Mouse (Mus musculus): ENCODE results near the gene Znrd1.

Znrd1 gene

DNA sequence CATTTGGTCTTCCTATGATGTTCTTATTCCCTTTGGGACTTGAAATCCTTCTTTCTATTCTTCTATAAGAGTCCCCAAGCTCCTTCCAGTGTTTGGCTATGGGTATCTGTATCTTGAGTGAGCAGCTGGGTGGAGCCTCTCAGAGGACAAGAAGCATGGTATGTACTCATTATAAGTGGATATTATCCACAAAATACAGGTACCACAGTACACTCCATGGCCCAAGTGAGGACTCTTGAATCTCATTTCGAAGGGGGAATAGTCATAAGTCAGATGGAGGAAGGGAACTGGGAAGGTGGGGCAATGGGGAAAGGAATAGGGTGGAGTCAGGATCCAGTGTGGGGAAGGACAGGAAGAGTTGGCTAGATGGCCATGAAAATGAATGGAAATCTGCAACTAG, 5.3 kb downstream of the Znrd1 start:
- no peak for TF ChIP-seq POU5F1 (IDR thresholded peaks at IDR 0.05; ENCODE audit: borderline replicate concordance, low read length)
- TF ChIP-seq NANOG (IDR thresholded peaks at IDR 0.05; ENCODE audit: borderline replicate concordance, low read length) = no peak
- no peak for TF ChIP-seq CTCF (conservative IDR thresholded peaks at IDR 0.05; ENCODE audit: low read length)
- H3K4me1 ChIP-seq (replicated peaks; ENCODE audit: low read depth, low read length) = peaks cover 56% of the 10 kb centered on the region
- no peak overlapping the region for H3K4me3 ChIP-seq (replicated peaks; ENCODE audit: low read length)
- peaks cover 57% of the 10 kb centered on the region for H3K36me3 ChIP-seq (ENCODE audit: insufficient read depth, low read length)
- H3K9me3 ChIP-seq (ENCODE audit: low read length) = no peaks in the 10 kb centered on the region
- peaks cover 3% of the 10 kb centered on the region; the same call in 1 of the 2 replicates for H3K27me3 ChIP-seq (ENCODE audit: insufficient read depth, low read length)

GRCm38 (mm10) chr17:36952631-36953030, 5.7 kb downstream of the Znrd1 start:
- peaks cover 58% of the 10 kb centered on the region for H3K36me3 ChIP-seq (ENCODE audit: insufficient read depth, low read length)
- no peaks in the 10 kb centered on the region for H3K9me3 ChIP-seq (ENCODE audit: low read length)
- H3K27me3 ChIP-seq (ENCODE audit: insufficient read depth, low read length) = peaks cover 3% of the 10 kb centered on the region
- no peak overlapping the region for H3K4me3 ChIP-seq (replicated peaks; ENCODE audit: low read length)
- peaks cover 57% of the 10 kb centered on the region for H3K4me1 ChIP-seq (replicated peaks; ENCODE audit: low read depth, low read length)
- TF ChIP-seq CTCF (conservative IDR thresholded peaks at IDR 0.05; ENCODE audit: low read length) (no peak), POU5F1 (IDR thresholded peaks at IDR 0.05; ENCODE audit: borderline replicate concordance, low read length) (no peak), NANOG (IDR thresholded peaks at IDR 0.05; ENCODE audit: borderline replicate concordance, low read length) (no peak)

DNA sequence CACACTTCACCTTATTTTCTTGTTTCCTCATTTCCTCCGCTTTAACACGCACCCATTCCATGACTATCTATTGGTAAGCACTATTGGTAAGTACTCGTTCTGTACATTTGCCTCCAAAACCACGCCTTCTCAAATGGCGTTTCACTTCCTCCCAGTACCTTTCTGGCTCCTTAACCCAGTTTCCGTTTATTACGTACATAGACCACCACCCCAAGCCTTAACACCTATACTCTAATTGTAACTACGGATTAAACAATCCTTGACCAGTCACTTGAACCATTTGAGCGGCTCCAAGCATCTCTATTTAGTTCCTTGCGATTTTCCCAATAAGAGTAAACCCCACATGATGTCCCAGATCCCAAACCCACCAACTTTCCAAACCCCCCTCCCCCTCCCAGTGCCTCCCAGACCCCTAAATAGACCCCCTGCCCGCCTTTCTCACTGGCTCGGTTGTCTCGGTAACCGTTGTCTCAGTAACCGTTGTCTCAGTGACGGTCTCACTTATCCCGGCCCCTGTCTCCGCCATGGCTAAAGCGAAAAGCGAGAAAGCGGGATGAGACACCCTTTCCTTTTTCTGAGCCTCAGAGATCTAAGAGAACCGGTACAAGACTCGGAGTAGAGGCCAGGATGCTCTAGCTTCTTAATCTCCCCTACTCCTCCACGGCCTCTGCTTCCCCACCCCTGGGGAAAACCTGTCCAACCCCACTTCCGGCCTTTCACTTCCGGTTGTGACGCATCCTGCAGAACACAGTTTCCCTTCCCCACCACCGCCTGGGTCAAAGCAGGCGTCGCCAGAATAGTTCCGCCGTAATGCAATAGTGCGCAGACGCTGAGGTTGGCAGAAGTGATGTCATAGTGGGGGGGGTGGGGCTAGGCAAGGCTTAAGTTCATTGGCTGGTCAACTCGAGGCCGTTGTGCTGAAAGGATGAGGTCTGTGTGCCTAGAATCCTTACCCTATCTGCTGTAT, 7.1 kb downstream of the Znrd1 start, which contains the start of gene Ppp1r11:
TSS of gene Ppp1r11 (minus strand) at position 761 of the 967 bp plus-strand sequence.
- no peak for TF ChIP-seq POU5F1 (IDR thresholded peaks at IDR 0.05; ENCODE audit: borderline replicate concordance, low read length)
- TF ChIP-seq NANOG (IDR thresholded peaks at IDR 0.05; ENCODE audit: borderline replicate concordance, low read length) = no peak
- TF ChIP-seq CTCF (conservative IDR thresholded peaks at IDR 0.05; ENCODE audit: low read length) = no peak
- peak within 1 kb of the TSS; percentile 96 for H3K4me3 ChIP-seq (replicated peaks; ENCODE audit: low read length)
- H3K9me3 ChIP-seq (ENCODE audit: low read length) = no peaks in the 10 kb centered on the region
- peaks cover 51% of the 10 kb centered on the region for H3K36me3 ChIP-seq (ENCODE audit: insufficient read depth, low read length)
- H3K27me3 ChIP-seq (ENCODE audit: insufficient read depth, low read length) = peaks cover 13% of the 10 kb centered on the region
- H3K4me1 ChIP-seq (replicated peaks; ENCODE audit: low read depth, low read length) = peaks cover 56% of the 10 kb centered on the region

DNA sequence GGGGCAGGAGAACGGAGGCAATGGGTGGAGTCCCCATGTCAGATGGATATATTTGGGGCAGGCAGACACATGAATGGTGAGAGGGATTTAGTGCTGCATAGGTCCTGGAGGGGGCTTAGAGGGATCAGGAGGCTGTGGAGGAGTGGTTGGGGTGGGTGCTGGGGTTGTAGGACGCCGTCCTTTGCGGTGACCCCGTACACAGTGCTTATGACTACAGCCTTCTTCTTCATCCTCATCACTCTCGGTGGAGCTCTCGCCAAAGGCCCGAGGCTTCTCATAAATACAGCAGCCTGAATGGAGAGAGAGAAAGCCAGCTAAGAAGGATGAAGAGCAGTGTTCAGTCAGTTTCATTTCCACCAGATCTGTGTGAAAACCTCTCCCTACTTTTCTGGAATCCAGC, 9.1 kb downstream of the Znrd1 start:
- peaks cover 25% of the 10 kb centered on the region for H3K27me3 ChIP-seq (ENCODE audit: insufficient read depth, low read length)
- TF ChIP-seq NANOG (IDR thresholded peaks at IDR 0.05; ENCODE audit: borderline replicate concordance, low read length) (no peak), POU5F1 (IDR thresholded peaks at IDR 0.05; ENCODE audit: borderline replicate concordance, low read length) (no peak), CTCF (conservative IDR thresholded peaks at IDR 0.05; ENCODE audit: low read length) (no peak)
- H3K4me1 ChIP-seq (replicated peaks; ENCODE audit: low read depth, low read length) = peaks cover 76% of the 10 kb centered on the region
- no peak overlapping the region for H3K4me3 ChIP-seq (replicated peaks; ENCODE audit: low read length)
- no peaks in the 10 kb centered on the region for H3K9me3 ChIP-seq (ENCODE audit: low read length)
- peaks cover 36% of the 10 kb centered on the region for H3K36me3 ChIP-seq (ENCODE audit: insufficient read depth, low read length)

DNA sequence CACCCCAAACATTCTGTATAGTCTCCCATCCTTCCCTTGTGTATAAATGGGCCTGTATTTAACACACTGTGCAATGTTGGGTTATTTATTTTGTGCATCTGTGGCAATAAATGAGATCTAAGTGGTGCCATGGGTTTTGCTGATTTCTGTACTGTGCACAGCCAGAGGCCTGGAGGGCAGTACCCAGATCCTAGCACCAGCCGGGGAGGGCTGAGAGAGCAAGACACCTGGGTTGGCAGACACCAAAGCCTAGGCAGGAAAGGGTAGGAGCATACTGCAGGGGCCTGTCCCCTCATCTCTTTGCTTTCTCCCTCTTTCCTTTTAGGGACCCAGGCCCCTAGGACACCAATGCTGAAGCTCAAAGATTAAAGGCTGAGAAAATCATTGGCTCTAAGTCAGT, 10.1 kb downstream of the Znrd1 start:
- H3K4me1 ChIP-seq (replicated peaks; ENCODE audit: low read depth, low read length) = peaks cover 83% of the 10 kb centered on the region
- no peaks in the 10 kb centered on the region for H3K9me3 ChIP-seq (ENCODE audit: low read length)
- H3K36me3 ChIP-seq (ENCODE audit: insufficient read depth, low read length) = peaks cover 27% of the 10 kb centered on the region
- H3K4me3 ChIP-seq (replicated peaks; ENCODE audit: low read length) = no peak overlapping the region
- H3K27me3 ChIP-seq (ENCODE audit: insufficient read depth, low read length) = peaks cover 33% of the 10 kb centered on the region
- TF ChIP-seq NANOG (IDR thresholded peaks at IDR 0.05; ENCODE audit: borderline replicate concordance, low read length) = no peak
- TF ChIP-seq CTCF (conservative IDR thresholded peaks at IDR 0.05; ENCODE audit: low read length) = no peak
- no peak for TF ChIP-seq POU5F1 (IDR thresholded peaks at IDR 0.05; ENCODE audit: borderline replicate concordance, low read length)

DNA sequence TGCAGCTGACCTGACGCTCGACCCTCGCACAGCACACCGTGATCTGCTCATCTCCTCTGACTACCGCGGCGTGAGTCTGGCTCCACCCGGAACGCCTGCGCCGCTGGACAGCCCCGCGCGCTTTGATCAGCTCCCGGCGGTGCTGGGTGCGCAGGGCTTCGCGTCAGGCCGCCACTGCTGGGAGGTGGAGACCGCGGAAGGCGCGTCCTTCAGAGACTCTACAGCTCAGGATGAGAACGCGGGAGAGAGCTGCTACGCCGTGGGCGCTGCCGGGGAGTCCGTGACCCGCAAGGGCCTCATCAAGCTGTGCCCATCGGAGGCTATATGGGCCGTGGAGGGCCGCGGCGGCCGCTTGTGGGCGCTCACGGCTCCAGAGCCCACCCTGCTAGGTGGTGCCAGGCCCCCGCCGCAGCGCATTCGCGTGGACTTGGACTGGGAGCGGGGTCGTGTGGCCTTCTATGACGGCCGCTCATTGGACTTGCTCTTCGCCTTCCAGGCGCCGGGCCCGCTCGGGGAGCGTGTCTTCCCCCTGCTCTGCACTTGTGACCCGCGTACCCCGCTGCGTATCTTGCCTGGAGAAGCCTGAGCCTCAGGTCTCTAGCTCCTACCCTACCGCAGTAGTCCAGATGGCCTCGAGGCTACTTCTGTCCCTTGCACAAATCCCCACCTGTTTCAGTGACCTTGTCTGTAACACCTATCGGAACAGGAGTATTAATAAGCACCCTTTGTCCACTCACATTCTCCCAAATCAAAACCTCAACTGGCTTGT, 11.1 kb downstream of the Znrd1 start:
- peaks cover 81% of the 10 kb centered on the region for H3K4me1 ChIP-seq (replicated peaks; ENCODE audit: low read depth, low read length)
- H3K36me3 ChIP-seq (ENCODE audit: insufficient read depth, low read length) = peaks cover 27% of the 10 kb centered on the region
- TF ChIP-seq NANOG (IDR thresholded peaks at IDR 0.05; ENCODE audit: borderline replicate concordance, low read length) = no peak
- no peak for TF ChIP-seq POU5F1 (IDR thresholded peaks at IDR 0.05; ENCODE audit: borderline replicate concordance, low read length)
- no peak for TF ChIP-seq CTCF (conservative IDR thresholded peaks at IDR 0.05; ENCODE audit: low read length)
- H3K27me3 ChIP-seq (ENCODE audit: insufficient read depth, low read length) = peaks cover 44% of the 10 kb centered on the region
- peak overlapping the region; percentile 80 for H3K4me3 ChIP-seq (replicated peaks; ENCODE audit: low read length)
- no peaks in the 10 kb centered on the region for H3K9me3 ChIP-seq (ENCODE audit: low read length)

DNA sequence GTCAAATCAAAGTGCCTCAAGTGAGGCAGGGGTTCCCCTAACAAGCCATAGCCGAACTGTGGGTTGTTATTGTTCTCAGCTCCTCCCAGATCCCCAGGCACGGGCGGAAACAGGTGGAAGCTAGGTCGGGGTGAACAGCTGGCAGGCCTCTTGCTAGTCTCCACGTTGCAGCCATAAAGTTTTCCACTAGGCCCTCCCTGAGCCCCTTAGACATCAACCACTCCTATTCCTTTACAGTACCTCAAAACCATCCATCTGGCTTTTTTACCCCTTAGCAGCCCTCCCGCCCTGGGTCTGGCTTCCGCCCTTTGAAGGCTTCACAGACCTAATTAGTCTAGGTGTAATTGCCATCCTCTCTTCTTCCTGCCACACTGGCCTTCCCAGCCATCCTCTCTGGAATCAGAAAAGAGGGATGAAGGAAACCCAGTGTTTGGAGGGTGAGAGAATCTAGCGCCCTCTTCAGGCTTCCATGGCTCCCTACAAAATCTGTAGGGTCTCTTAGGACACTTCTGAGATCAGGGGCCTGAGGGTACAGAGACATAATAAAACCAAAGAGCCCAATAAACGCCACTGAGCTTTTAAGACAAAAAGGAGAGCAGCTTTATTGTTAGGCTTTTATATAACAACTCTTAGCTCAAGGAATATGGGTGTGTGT, 14.1 kb downstream of the Znrd1 start:
- Histone ChIP-seq H3K36me3 (ENCODE audit: insufficient read depth, low read length) (peaks cover 16% of the 10 kb centered on the region), H3K4me1 (replicated peaks; ENCODE audit: low read depth, low read length) (peaks cover 59% of the 10 kb centered on the region), H3K4me3 (replicated peaks; ENCODE audit: low read length) (no peak overlapping the region), H3K9me3 (ENCODE audit: low read length) (no peaks in the 10 kb centered on the region), H3K27me3 (ENCODE audit: insufficient read depth, low read length) (peaks cover 63% of the 10 kb centered on the region)
- peak; percentile 74 for TF ChIP-seq CTCF (conservative IDR thresholded peaks at IDR 0.05; ENCODE audit: low read length)
- TF ChIP-seq NANOG (IDR thresholded peaks at IDR 0.05; ENCODE audit: borderline replicate concordance, low read length) = no peak

DNA sequence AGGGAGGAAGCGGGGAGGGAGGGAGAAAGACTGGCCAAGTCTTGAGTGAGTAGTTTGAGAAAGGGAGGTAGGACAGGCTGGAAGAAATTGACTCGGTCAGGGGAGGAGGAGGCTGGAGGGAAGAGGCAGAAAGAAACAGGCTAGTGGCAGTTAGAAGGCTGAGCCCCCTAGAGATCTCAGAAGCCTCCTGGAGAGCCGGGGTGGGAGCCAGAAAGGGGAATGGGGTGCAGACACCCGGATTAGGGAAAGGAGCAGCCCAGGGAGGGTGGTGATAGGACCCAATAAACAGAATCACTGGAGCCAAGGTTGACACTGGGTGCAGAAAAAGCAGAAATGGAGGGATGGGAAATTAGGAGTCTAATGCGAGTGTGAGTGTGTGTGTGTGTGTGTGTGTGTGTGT, 14.7 kb downstream of the Znrd1 start:
- Histone ChIP-seq H3K4me3 (replicated peaks; ENCODE audit: low read length) (peak overlapping the region; percentile 77), H3K4me1 (replicated peaks; ENCODE audit: low read depth, low read length) (peaks cover 54% of the 10 kb centered on the region), H3K27me3 (ENCODE audit: insufficient read depth, low read length) (peaks cover 67% of the 10 kb centered on the region), H3K36me3 (ENCODE audit: insufficient read depth, low read length) (peaks cover 11% of the 10 kb centered on the region), H3K9me3 (ENCODE audit: low read length) (no peaks in the 10 kb centered on the region)
- TF ChIP-seq POU5F1 (IDR thresholded peaks at IDR 0.05; ENCODE audit: borderline replicate concordance, low read length) (no peak), NANOG (IDR thresholded peaks at IDR 0.05; ENCODE audit: borderline replicate concordance, low read length) (no peak), CTCF (conservative IDR thresholded peaks at IDR 0.05; ENCODE audit: low read length) (no peak)

Data from E14TG2a.4 (cell line).